Mouse (Mus musculus) hindbrain, embryonic 16.5 days (tissue): ENCODE results near the gene Lyar. TPM values are rescaled to one million over a fixed set of nuclear protein-coding genes. Genes with fewer than 3 reads are reported as not detected.

Experiments used
- ATAC-seq: fragments of 200-750 bp; cut with Nextera tagmentation; 2 replicates; pipeline ENCODE4 v1.8.0; 2017; ENCODE audit warnings: moderate TSS enrichment, moderate library complexity
- H3K27ac ChIP-seq: fragments of 300-500 bp; sonication (generic); 2 replicates; pipeline ENCODE4 v1.5.1; 2014; ENCODE audit warnings: low read depth, mild to moderate bottlenecking, control low read depth, low read length, moderate library complexity
- H3K27me3 ChIP-seq: fragments of 300-500 bp; sonication (generic); replicated peaks from 2 replicates; pipeline ENCODE4 v1.6.1; 2014; ENCODE audit warnings: low read length; ENCODE audit not compliant: control insufficient read depth, insufficient read depth
- H3K36me3 ChIP-seq: fragments of 300-500 bp; sonication (generic); 2 replicates; pipeline ENCODE4 v1.6.1; 2014; ENCODE audit warnings: mild to moderate bottlenecking, low read length, moderate library complexity, mixed read lengths; ENCODE audit not compliant: control insufficient read depth, insufficient read depth
- H3K4me1 ChIP-seq: fragments of 300-500 bp; sonication (generic); 2 replicates; pipeline ENCODE4 v1.6.1; 2014; ENCODE audit warnings: low read depth, low read length; ENCODE audit not compliant: control insufficient read depth, insufficient read depth
- H3K4me2 ChIP-seq: fragments of 300-500 bp; sonication (generic); 2 replicates; pipeline ENCODE4 v1.6.1; 2014; ENCODE audit warnings: mild to moderate bottlenecking, low read length, control low read depth, moderate library complexity
- H3K4me3 ChIP-seq: fragments of 300-500 bp; sonication (generic); 2 replicates; pipeline ENCODE4 v1.5.1; 2014; ENCODE audit warnings: mild to moderate bottlenecking, low read length, control low read depth, moderate library complexity
- H3K9ac ChIP-seq: fragments of 300-500 bp; sonication (generic); 2 replicates; pipeline ENCODE4 v1.6.1; 2014; ENCODE audit warnings: low read depth, mild to moderate bottlenecking, control low read depth, low read length, moderate library complexity
- H3K9me3 ChIP-seq: fragments of 300-500 bp; sonication (generic); 2 replicates; pipeline ENCODE4 v1.6.1; 2014; ENCODE audit warnings: mild to moderate bottlenecking, low read length, moderate library complexity; ENCODE audit not compliant: control insufficient read depth
- WGBS: fragments of 180-500 bp; shearing (Covaris S2); extraction: QIAGEN DNeasy Blood & Tissue Kit; methylation state at CpG from one replicate; pipeline ENCODE4 v1.1.7; 2014; 5-methylcytosine and 5-hydroxymethylcytosine counted together
- polyA plus RNA-seq: library from polyadenylated mRNA; unstranded; fragments of >200 nt; fragmentation: Nextera tagmentation; extraction: Ambion mirVana; gene quantifications from 2 replicates; pipeline ENCODE4 v1.2.1, GENCODE M21; 2015

Gene Lyar
- polyA plus RNA-seq, 1 experiment from 2014 or later, result 37.9 TPM

GRCm38 (mm10) chr5:38260107-38260682 is 39.9 kb downstream of the Lyar start, which contains the start of gene Tmem128:
Gene Tmem128, plus strand, starts transcription at chr5:38260185.
- under 1% methylated on average over 40 of the region's 40 CpGs for WGBS
- peak; percentile 86 for ATAC-seq
- Histone ChIP-seq H3K36me3 (peaks cover 16% of the 10 kb centered on the region), H3K4me3 (peak within 1 kb of the TSS; percentile 71), H3K9ac (peak within 1 kb of the TSS; percentile 81), H3K27me3 (no peaks in the 10 kb centered on the region; the same call in 1 of the 2 replicates), H3K4me2 (peak within 1 kb of the TSS; percentile 77), H3K4me1 (peaks cover 6% of the 10 kb centered on the region), H3K27ac (peak within 1 kb of the TSS; percentile 77), H3K9me3 (no peaks in the 10 kb centered on the region)

GRCm38 (mm10) chr5:38270942-38271341 is 50.7 kb downstream of the Lyar start:
- Histone ChIP-seq H3K27ac (no peak overlapping the region), H3K4me1 (peaks cover 2% of the 10 kb centered on the region), H3K36me3 (peaks cover 22% of the 10 kb centered on the region), H3K4me2 (no peak overlapping the region), H3K4me3 (no peak overlapping the region), H3K27me3 (peaks cover 20% of the 10 kb centered on the region), H3K9me3 (no peaks in the 10 kb centered on the region), H3K9ac (no peak overlapping the region)
- ATAC-seq, result no peak
- WGBS, result 92% methylated on average over 3 of the region's 3 CpGs

- peaks cover 38% of the 10 kb centered on the region for H3K27me3 ChIP-seq
- 90% methylated on average over 4 of the region's 4 CpGs for WGBS
- peaks cover 12% of the 10 kb centered on the region for H3K4me1 ChIP-seq
- no peak overlapping the region for H3K4me3 ChIP-seq
- H3K9me3 ChIP-seq, result no peaks in the 10 kb centered on the region
- no peak overlapping the region for H3K4me2 ChIP-seq
- H3K27ac ChIP-seq, result no peak overlapping the region
- no peak overlapping the region for H3K9ac ChIP-seq
- ATAC-seq, result no peak
- peaks cover 13% of the 10 kb centered on the region for H3K36me3 ChIP-seq
Measured at GRCm38 (mm10) chr5:38273831-38274230, 53.6 kb downstream of the Lyar start.

- Histone ChIP-seq H3K36me3 (peaks cover 9% of the 10 kb centered on the region; the same call in 1 of the 2 replicates), H3K9ac (0 out of 2 replicates have a peak within 1 kb of the TSS, but pooled peaks have one; percentile 5), H3K4me2 (peak within 1 kb of the TSS; percentile 52), H3K4me1 (peaks cover 12% of the 10 kb centered on the region), H3K27me3 (peaks cover 49% of the 10 kb centered on the region), H3K4me3 (peak within 1 kb of the TSS; percentile 14), H3K9me3 (no peaks in the 10 kb centered on the region), H3K27ac (no peak within 1 kb of the TSS)
- no peak for ATAC-seq
- WGBS, result 0% methylated on average over 4 of the region's 4 CpGs
Measured at GRCm38 (mm10) chr5:38275771-38276170, 55.5 kb downstream of the Lyar start, which contains the start of gene Otop1. Gene Otop1, plus strand, starts transcription at chr5:38275972.

GRCm38 (mm10) chr5:38276451-38276850 is 56.2 kb downstream of the Lyar start:
- Histone ChIP-seq H3K4me3 (peak overlapping the region; percentile 14), H3K9ac (0 out of 2 replicates have a peak overlapping the region, but pooled peaks have one; percentile 5), H3K4me2 (peak overlapping the region; percentile 52), H3K36me3 (peaks cover 4% of the 10 kb centered on the region; the same call in 1 of the 2 replicates), H3K4me1 (peaks cover 12% of the 10 kb centered on the region), H3K9me3 (no peaks in the 10 kb centered on the region), H3K27ac (no peak overlapping the region), H3K27me3 (peaks cover 49% of the 10 kb centered on the region)
- WGBS, result under 1% methylated on average over 19 of the region's 19 CpGs
- 0 out of 2 replicates have a peak, but pooled peaks have one; percentile 13 for ATAC-seq

GRCm38 (mm10) chr5:38277098-38277866 is 57.0 kb downstream of the Lyar start:
- no peak overlapping the region for H3K27ac ChIP-seq
- H3K4me3 ChIP-seq, result peak overlapping the region; percentile 38
- H3K9me3 ChIP-seq, result no peaks in the 10 kb centered on the region
- 1% methylated on average over 47 of the region's 65 CpGs for WGBS
- H3K9ac ChIP-seq, result peak overlapping the region; percentile 15
- no peaks in the 10 kb centered on the region for H3K36me3 ChIP-seq
- H3K4me2 ChIP-seq, result peak overlapping the region; percentile 52
- peaks cover 49% of the 10 kb centered on the region for H3K27me3 ChIP-seq
- peak; percentile 40; the same call in 1 of the 2 replicates for ATAC-seq
- peaks cover 12% of the 10 kb centered on the region for H3K4me1 ChIP-seq

GRCm38 (mm10) chr5:38277936-38278600 is 57.8 kb downstream of the Lyar start:
- Histone ChIP-seq H3K4me3 (peak overlapping the region; percentile 38), H3K4me1 (peaks cover 12% of the 10 kb centered on the region), H3K9me3 (no peaks in the 10 kb centered on the region), H3K4me2 (peak overlapping the region; percentile 52), H3K9ac (no peak overlapping the region), H3K27me3 (peaks cover 49% of the 10 kb centered on the region), H3K27ac (no peak overlapping the region), H3K36me3 (no peaks in the 10 kb centered on the region)
- ATAC-seq, result no peak
- 27% methylated on average over 12 of the region's 12 CpGs for WGBS

- no peaks in the 10 kb centered on the region for H3K9me3 ChIP-seq
- no peak overlapping the region for H3K4me3 ChIP-seq
- no peak for ATAC-seq
- no peaks in the 10 kb centered on the region for H3K36me3 ChIP-seq
- peaks cover 34% of the 10 kb centered on the region for H3K27me3 ChIP-seq
- no peak overlapping the region for H3K4me2 ChIP-seq
- H3K9ac ChIP-seq, result no peak overlapping the region
- peaks cover 12% of the 10 kb centered on the region for H3K4me1 ChIP-seq
- no peak overlapping the region for H3K27ac ChIP-seq
- 52% methylated on average over 1 of the region's 1 CpGs for WGBS
Measured at GRCm38 (mm10) chr5:38280075-38280474, 59.8 kb downstream of the Lyar start.
